ENCODE assay signal across 7 mouse cellular contexts in genomic region chr17:25832436-25833290, GRCm38 (mm10). TPM values are rescaled to one million over a fixed set of nuclear protein-coding genes. Genes with fewer than 3 reads are reported as not detected.
DNase-seq lines count a peak whose midpoint lies in the region; ATAC-seq lines count a peak whose summit lies in the region.

No protein-coding gene starts in this region.

- intact Hi-C loops in left cerebral cortex, postnatal 25 days (cut with DNase I), result no loop called here

- H3K27ac ChIP-seq in intestine, embryonic 15.5 days, result peak overlapping the region; percentile 98
- peak overlapping the region; percentile 96 for H3K27ac ChIP-seq in midbrain, embryonic 10.5 days (replicated peaks)

- H3K36me3 ChIP-seq in intestine, embryonic 15.5 days, result peaks cover 14% of the 10 kb centered on the region
- H3K36me3 ChIP-seq in midbrain, embryonic 10.5 days, result peaks cover 57% of the 10 kb centered on the region

- H3K4me1 ChIP-seq in intestine, embryonic 15.5 days (replicated peaks), result peaks cover 70% of the 10 kb centered on the region
- peaks cover 92% of the 10 kb centered on the region for H3K4me1 ChIP-seq in midbrain, embryonic 10.5 days

- peak overlapping the region; percentile 83 for H3K4me3 ChIP-seq in intestine, embryonic 15.5 days (replicated peaks)
- peak overlapping the region; percentile 89 for H3K4me3 ChIP-seq in midbrain, embryonic 10.5 days

- no peaks in the 10 kb centered on the region for H3K9me3 ChIP-seq in intestine, embryonic 15.5 days
- H3K9me3 ChIP-seq in midbrain, embryonic 10.5 days (replicated peaks), result no peaks in the 10 kb centered on the region

- WGBS in intestine, embryonic 15.5 days, result under 1% methylated on average over 76 of the region's 77 CpGs
- WGBS in midbrain, embryonic 10.5 days, result under 1% methylated on average over 73 of the region's 77 CpGs

- H3K9ac ChIP-seq in intestine, embryonic 15.5 days, result peak overlapping the region; percentile 85

- peak; percentile 100 for DNase-seq in adrenal gland, adult (ENCODE audit: inconsistent age in 2 of 2, low spot score in 1 of 2)
- DNase-seq in embryo, embryonic 10.5 days (ENCODE audit: low spot score), result peak; percentile 100
- DNase-seq in gastrocnemius, postnatal 25 days, result peak; percentile 99
- DNase-seq in left cerebral cortex, postnatal 25 days (ENCODE audit: low spot score in 2 of 2), result peak; percentile 98 to 99
- DNase-seq in midbrain, embryonic 10.5 days (ENCODE audit: low spot score), result peak; percentile 100
- DNase-seq in right cerebral cortex, postnatal 4 days, result peak; percentile 96

- H3K27me3 ChIP-seq in intestine, embryonic 15.5 days (replicated peaks), result no peaks in the 10 kb centered on the region
- H3K27me3 ChIP-seq in midbrain, embryonic 10.5 days (ENCODE audit: low read depth, poor library complexity, severe bottlenecking), result no peaks in the 10 kb centered on the region

- peak; percentile 92 for ATAC-seq in intestine, embryonic 15.5 days

- peak overlapping the region; percentile 91 for H3K4me2 ChIP-seq in intestine, embryonic 15.5 days (replicated peaks)

RNA-seq across cellular contexts. Expression of gene Stub1, which starts 0.5 kb away (rescaled TPM):
- 10 to 100 TPM; 76.9 to 84.4 TPM for total RNA-seq in gastrocnemius, postnatal 25 days (2021)
- polyA plus RNA-seq in intestine, embryonic 15.5 days (2015; fragmentation: Nextera tagmentation; extraction: Ambion mirVana), result 297 and 322 TPM in 2 replicates
- 100 to 1,000 TPM; 171 to 173 TPM for total RNA-seq in left cerebral cortex, postnatal 25 days (2021)
- polyA plus RNA-seq in midbrain, embryonic 10.5 days (2016; fragmentation: Nextera tagmentation; extraction: Ambion mirVana), result 381 and 403 TPM in 2 replicates

RNA-seq across cellular contexts. Expression of gene Jmjd8, which starts 4.0 kb away (rescaled TPM):
- 10 to 100 TPM; 14.3 to 18.9 TPM for total RNA-seq in gastrocnemius, postnatal 25 days (2021)
- 45.1 and 49.4 TPM in 2 replicates for polyA plus RNA-seq in intestine, embryonic 15.5 days (2015; fragmentation: Nextera tagmentation; extraction: Ambion mirVana)
- total RNA-seq in left cerebral cortex, postnatal 25 days (2021), result 10 to 100 TPM; 55.9 to 57.6 TPM
- polyA plus RNA-seq in midbrain, embryonic 10.5 days (2016; fragmentation: Nextera tagmentation; extraction: Ambion mirVana), result 58.7 and 68.4 TPM in 2 replicates

RNA-seq across cellular contexts. Expression of gene Rhbdl1, which starts 4.4 kb away (rescaled TPM):
- total RNA-seq in gastrocnemius, postnatal 25 days (2021), result 10 to 100 TPM; 18.3 to 20.8 TPM
- 1.8 and 1.9 TPM in 2 replicates for polyA plus RNA-seq in intestine, embryonic 15.5 days (2015; fragmentation: Nextera tagmentation; extraction: Ambion mirVana)
- total RNA-seq in left cerebral cortex, postnatal 25 days (2021), result 10 to 100 TPM; 59.0 to 59.7 TPM
- 1.7 and 2.7 TPM in 2 replicates for polyA plus RNA-seq in midbrain, embryonic 10.5 days (2016; fragmentation: Nextera tagmentation; extraction: Ambion mirVana)

RNA-seq across cellular contexts. Expression of gene Gm20683, which starts 8.9 kb away (rescaled TPM):
- total RNA-seq in gastrocnemius, postnatal 25 days (2021), result 10 to 100 TPM; 13.8 to 16.5 TPM
- 1.1 and 2.4 TPM in 2 replicates for polyA plus RNA-seq in intestine, embryonic 15.5 days (2015; fragmentation: Nextera tagmentation; extraction: Ambion mirVana)
- 10 to 100 TPM; 23.0 to 25.2 TPM for total RNA-seq in left cerebral cortex, postnatal 25 days (2021)
- polyA plus RNA-seq in midbrain, embryonic 10.5 days (2016; fragmentation: Nextera tagmentation; extraction: Ambion mirVana), result 1.7 and 2.2 TPM in 2 replicates

RNA-seq across cellular contexts. Expression of gene Wdr24, which starts 9.2 kb away (rescaled TPM):
- 10 to 100 TPM in 1 of 2 experiments, 1 to 10 TPM in 1; 9.3 to 10.5 TPM for total RNA-seq in gastrocnemius, postnatal 25 days (2021)
- polyA plus RNA-seq in intestine, embryonic 15.5 days (2015; fragmentation: Nextera tagmentation; extraction: Ambion mirVana), result 25.4 and 27.7 TPM in 2 replicates
- 10 to 100 TPM; 25.1 to 25.4 TPM for total RNA-seq in left cerebral cortex, postnatal 25 days (2021)
- polyA plus RNA-seq in midbrain, embryonic 10.5 days (2016; fragmentation: Nextera tagmentation; extraction: Ambion mirVana), result 31.7 and 32.2 TPM in 2 replicates

Comparison
In these comparisons a context has a peak if more than half of its experiments do, and no peak if none do; other contexts are left out.
1. Peak in every context shown above with its lines: DNase-seq, ATAC-seq, H3K4me3 ChIP-seq and H3K27ac ChIP-seq.